Mouse (Mus musculus) MEL (cell line): ENCODE results near the gene Dtx4.

ENCODE experiments used
- CHD2 ChIP-seq: IDR thresholded peaks from 2 replicates; pipeline ENCODE4 v1.6.1; 2011; ENCODE audit warnings: low read length, improper control_type of control experiment
- CTCF ChIP-seq, 3 experiments: IDR thresholded peaks in 2 of 3; conservative IDR thresholded peaks in 1 of 3; 2 replicates each; pipeline ENCODE4 v1.5.1; 2011 to 2012; ENCODE audit warnings: low read length in 3 of 3, low read depth in 2 of 3, mild to moderate bottlenecking in 2 of 3, improper control_type of control experiment in 1 of 3, inconsistent platforms in 1 of 3, mixed read lengths in 1 of 3, moderate library complexity in 1 of 3; ENCODE audit not compliant: control insufficient read depth in 1 of 3, insufficient read depth in 1 of 3, poor library complexity in 1 of 3, severe bottlenecking in 1 of 3
- E2F4 ChIP-seq: IDR thresholded peaks from 2 replicates; pipeline ENCODE4 v1.6.1; 2011; ENCODE audit warnings: low read depth, low read length, improper control_type of control experiment, borderline replicate concordance
- MAX ChIP-seq: IDR thresholded peaks from 2 replicates; pipeline ENCODE4 v1.6.1; 2011; ENCODE audit warnings: low read length, improper control_type of control experiment
- POLR2A ChIP-seq, 2 experiments: IDR thresholded peaks; 2 replicates each; pipeline ENCODE4 v1.6.1; 2011 to 2012; ENCODE audit warnings: low read length in 2 of 2, mild to moderate bottlenecking in 2 of 2, control low read depth in 1 of 2, improper control_type of control experiment in 1 of 2, low read depth in 1 of 2, moderate library complexity in 1 of 2; ENCODE audit not compliant: control insufficient read depth in 1 of 2, insufficient read depth in 1 of 2, poor library complexity in 1 of 2
- POLR2AphosphoS5 ChIP-seq: IDR thresholded peaks from 2 replicates; pipeline ENCODE4 v1.6.1; 2012; ENCODE audit warnings: low read depth, borderline replicate concordance, mild to moderate bottlenecking, inconsistent platforms, low read length, moderate library complexity, mixed read lengths
- RCOR1 ChIP-seq: IDR thresholded peaks from 2 replicates; pipeline ENCODE4 v1.6.1; 2012; ENCODE audit warnings: low read depth, mild to moderate bottlenecking, inconsistent platforms, low read length, improper control_type of control experiment
- USF1 ChIP-seq: IDR thresholded peaks from 2 replicates; pipeline ENCODE4 v1.6.1; 2014; ENCODE audit warnings: low read depth, mild to moderate bottlenecking, inconsistent platforms, low read length, improper control_type of control experiment, moderate library complexity
- ZNF384 ChIP-seq: IDR thresholded peaks from 2 replicates; pipeline ENCODE4 v1.6.1; 2012; ENCODE audit warnings: low read depth, mild to moderate bottlenecking, inconsistent platforms, low read length, improper control_type of control experiment

- TF ChIP-seq RCOR1 (no peak), CHD2 (no peak), POLR2AphosphoS5 (no peak), USF1 (no peak), CTCF (IDR thresholded peaks at IDR 0.05 in 2 of 3, conservative IDR thresholded peaks at IDR 0.05 in 1 of 3; ENCODE audit: control insufficient read depth in 1 of 3, insufficient read depth in 1 of 3, low read depth in 2 of 3, low read length in 3 of 3, poor library complexity in 1 of 3, severe bottlenecking in 1 of 3) (no peak), E2F4 (no peak), MAX (no peak), POLR2A (IDR thresholded peaks at IDR 0.05; ENCODE audit: control insufficient read depth in 1 of 2, insufficient read depth in 1 of 2, low read depth in 1 of 2, low read length in 2 of 2, poor library complexity in 1 of 2) (no peak), ZNF384 (no peak)
Measured at GRCm38 (mm10) chr19:12514621-12515020, 13.4 kb upstream of the Dtx4 start.
